Comparison of ENCODE assay signal across 9 mouse cellular contexts in genomic region chr12:117560450-117560849, GRCm38 (mm10). TPM values are rescaled to one million over a fixed set of nuclear protein-coding genes. Genes with fewer than 3 reads are reported as not detected.
DNase-seq lines count a peak whose midpoint lies in the region; ATAC-seq and TF ChIP-seq lines count a peak whose summit lies in the region.
"Had no signal": no experiment of that assay in that cellular context is flagged by ENCODE, and none has a peak within 500 bp of the region (broad histone marks: within the 10 kb centered on the region; RNA-seq: fewer than 3 reads in every experiment).

No protein-coding gene starts in this region.

- no peaks in the 10 kb centered on the region for H3K27me3 ChIP-seq in embryonic facial prominence, embryonic 14.5 days (replicated peaks; ENCODE audit: control insufficient read depth, insufficient read depth, low read length)
- no peaks in the 10 kb centered on the region for H3K27me3 ChIP-seq in embryonic facial prominence, embryonic 10.5 days (replicated peaks; ENCODE audit: low read depth, poor library complexity, severe bottlenecking)
- H3K27me3 ChIP-seq in kidney, postnatal 0 days (ENCODE audit: insufficient read depth, low read length): no peaks in the 10 kb centered on the region
- H3K27me3 ChIP-seq in midbrain, embryonic 10.5 days (ENCODE audit: low read depth, poor library complexity, severe bottlenecking): no peaks in the 10 kb centered on the region
- H3K27me3 ChIP-seq in hindbrain, embryonic 10.5 days (ENCODE audit: insufficient read depth, poor library complexity, severe bottlenecking): no peaks in the 10 kb centered on the region
- H3K27me3 ChIP-seq: limb, embryonic 13.5 days had no signal

- no peaks in the 10 kb centered on the region for H3K9me3 ChIP-seq in embryonic facial prominence, embryonic 14.5 days (ENCODE audit: control insufficient read depth, low read length)
- H3K9me3 ChIP-seq in embryonic facial prominence, embryonic 10.5 days: no peaks in the 10 kb centered on the region
- no peaks in the 10 kb centered on the region for H3K9me3 ChIP-seq in kidney, postnatal 0 days (replicated peaks; ENCODE audit: low read length)
- H3K9me3 ChIP-seq in midbrain, embryonic 10.5 days (replicated peaks): no peaks in the 10 kb centered on the region
- H3K9me3 ChIP-seq in hindbrain, embryonic 10.5 days: no peaks in the 10 kb centered on the region
- H3K9me3 ChIP-seq: limb, embryonic 13.5 days had no signal

- WGBS in embryonic facial prominence, embryonic 14.5 days: 76% methylated on average over 11 of the region's 11 CpGs
- WGBS in embryonic facial prominence, embryonic 10.5 days: 86% methylated on average over 11 of the region's 11 CpGs
- WGBS in kidney, postnatal 0 days: 57% methylated on average over 11 of the region's 11 CpGs
- WGBS in midbrain, embryonic 10.5 days: 87% methylated on average over 11 of the region's 11 CpGs
- WGBS in hindbrain, embryonic 10.5 days: 86% methylated on average over 11 of the region's 11 CpGs

- no peak overlapping the region for H3K4me2 ChIP-seq in embryonic facial prominence, embryonic 14.5 days (ENCODE audit: low read depth, low read length)
- 0 out of 2 replicates have a peak overlapping the region, but pooled peaks have one; percentile 14 for H3K4me2 ChIP-seq in kidney, postnatal 0 days (ENCODE audit: low read length)
- H3K4me2 ChIP-seq: limb, embryonic 13.5 days had no signal

- no peak for ATAC-seq in embryonic facial prominence, embryonic 14.5 days (ENCODE audit: low read depth)
- no peak for ATAC-seq in kidney, postnatal 0 days (replicated peaks; ENCODE audit: low FRiP score, low read depth)
- ATAC-seq in CD4-positive, CD25-positive, alpha-beta regulatory T cell, adult 4 months: no peak

- DNase-seq in embryonic facial prominence, embryonic 14.5 days (ENCODE audit: low spot score): peak; percentile 5
- DNase-seq in embryonic facial prominence, embryonic 10.5 days (ENCODE audit: low spot score): no peak
- DNase-seq in adrenal gland, postnatal 36 days: peak; percentile 21 to 22
- peak; percentile 32 for DNase-seq in kidney, postnatal 0 days (ENCODE audit: low spot score)
- DNase-seq in lung, postnatal 25 days (ENCODE audit: low spot score): peak; percentile 67
- DNase-seq in midbrain, embryonic 10.5 days (ENCODE audit: low spot score): no peak
- DNase-seq in hindbrain, embryonic 10.5 days (ENCODE audit: low spot score): no peak

- no peak overlapping the region for H3K27ac ChIP-seq in embryonic facial prominence, embryonic 14.5 days (replicated peaks; ENCODE audit: low read depth, low read length)
- H3K27ac ChIP-seq in embryonic facial prominence, embryonic 10.5 days (replicated peaks): no peak overlapping the region
- no peak overlapping the region for H3K27ac ChIP-seq in kidney, postnatal 0 days
- no peak overlapping the region for H3K27ac ChIP-seq in midbrain, embryonic 10.5 days (replicated peaks)
- no peak overlapping the region for H3K27ac ChIP-seq in hindbrain, embryonic 10.5 days
- H3K27ac ChIP-seq: limb, embryonic 13.5 days had no signal

- no peak for TF ChIP-seq CTCF in kidney, postnatal 0 days (IDR thresholded peaks at IDR 0.05; ENCODE audit: low read depth)

- no peaks in the 10 kb centered on the region for H3K36me3 ChIP-seq in embryonic facial prominence, embryonic 14.5 days (ENCODE audit: control insufficient read depth, insufficient read depth, low read length)
- no peaks in the 10 kb centered on the region for H3K36me3 ChIP-seq in embryonic facial prominence, embryonic 10.5 days (replicated peaks)
- no peaks in the 10 kb centered on the region for H3K36me3 ChIP-seq in kidney, postnatal 0 days (ENCODE audit: insufficient read depth, low read length)
- H3K36me3 ChIP-seq in midbrain, embryonic 10.5 days: no peaks in the 10 kb centered on the region
- H3K36me3 ChIP-seq in hindbrain, embryonic 10.5 days: no peaks in the 10 kb centered on the region
- H3K36me3 ChIP-seq: limb, embryonic 13.5 days had no signal

- H3K4me1 ChIP-seq in embryonic facial prominence, embryonic 14.5 days (ENCODE audit: control insufficient read depth, insufficient read depth, low read length): no peaks in the 10 kb centered on the region
- H3K4me1 ChIP-seq in embryonic facial prominence, embryonic 10.5 days: no peaks in the 10 kb centered on the region
- H3K4me1 ChIP-seq in kidney, postnatal 0 days (replicated peaks; ENCODE audit: insufficient read depth, low read length): no peaks in the 10 kb centered on the region
- H3K4me1 ChIP-seq in midbrain, embryonic 10.5 days: no peaks in the 10 kb centered on the region
- H3K4me1 ChIP-seq in hindbrain, embryonic 10.5 days (replicated peaks): no peaks in the 10 kb centered on the region

- H3K4me3 ChIP-seq in embryonic facial prominence, embryonic 14.5 days (ENCODE audit: low read depth, low read length): no peak overlapping the region
- H3K4me3 ChIP-seq in embryonic facial prominence, embryonic 10.5 days: no peak overlapping the region
- H3K4me3 ChIP-seq in kidney, postnatal 0 days (replicated peaks; ENCODE audit: low read depth, low read length): no peak overlapping the region
- no peak overlapping the region for H3K4me3 ChIP-seq in midbrain, embryonic 10.5 days
- no peak overlapping the region for H3K4me3 ChIP-seq in hindbrain, embryonic 10.5 days
- H3K4me3 ChIP-seq: limb, embryonic 13.5 days had no signal

- no peak overlapping the region for H3K9ac ChIP-seq in embryonic facial prominence, embryonic 14.5 days (ENCODE audit: low read depth, low read length)
- no peak overlapping the region for H3K9ac ChIP-seq in kidney, postnatal 0 days (ENCODE audit: low read depth, low read length)
- H3K9ac ChIP-seq: limb, embryonic 13.5 days had no signal

RNA-seq across cellular contexts. Expression of gene Rapgef5, which starts 44.2 kb away (rescaled TPM):
- polyA plus RNA-seq in embryonic facial prominence, embryonic 14.5 days (2014; fragmentation: Nextera tagmentation; extraction: Ambion mirVana): 11.7 and 12.4 TPM in 2 replicates
- polyA plus RNA-seq in embryonic facial prominence, embryonic 10.5 days (2016; fragmentation: Nextera tagmentation; extraction: Ambion mirVana): 6.6 and 7.1 TPM in 2 replicates
- 10 to 100 TPM; 35.2 to 43.7 TPM for total RNA-seq in adrenal gland, postnatal 36 days (2021)
- polyA plus RNA-seq in kidney, postnatal 0 days (2015; fragmentation: Nextera tagmentation; extraction: Ambion mirVana): 13.8 and 14.9 TPM in 2 replicates
- 6.1 and 9.4 TPM in 2 replicates for polyA plus RNA-seq in midbrain, embryonic 10.5 days (2016; fragmentation: Nextera tagmentation; extraction: Ambion mirVana)
- polyA plus RNA-seq in hindbrain, embryonic 10.5 days (2016; fragmentation: Nextera tagmentation; extraction: Ambion mirVana): 8.1 and 16.0 TPM in 2 replicates
- 1 to 10 TPM; 1.3 to 2.3 TPM for polyA plus RNA-seq in CD4-positive, CD25-positive, alpha-beta regulatory T cell, adult 4 months (2017; shearing (Covaris generic))

Comparison
In these comparisons a context has a peak if more than half of its experiments do, and no peak if none do; other contexts are left out.
1. DNase-seq: peak in embryonic facial prominence, embryonic 14.5 days (single experiment), adrenal gland, postnatal 36 days (2 of 2), kidney, postnatal 0 days (single experiment) and lung, postnatal 25 days (single experiment); none in embryonic facial prominence, embryonic 10.5 days (single experiment), midbrain, embryonic 10.5 days (single experiment) and hindbrain, embryonic 10.5 days (single experiment).